Mouse (Mus musculus) embryo, embryonic 9.5 days (tissue): ENCODE results near the gene Ephb4.

Experiments
- DNase-seq: peaks from one replicate; pipeline ENCODE4 v3.0.0-alpha.2; 2017; ENCODE audit errors: extremely low spot score

The Ephb4 gene

GRCm38 (mm10) chr5:137335066-137335465 lies 14.8 kb upstream of the Ephb4 start:
- no peak for DNase-seq

GRCm38 (mm10) chr5:137337190-137337589 lies 12.7 kb upstream of the Ephb4 start:
- no peak for DNase-seq

- DNase-seq = peak; percentile 82
Observed at GRCm38 (mm10) chr5:137338256-137338655, 11.7 kb upstream of the Ephb4 start.

- peak; percentile 49 for DNase-seq
Observed at GRCm38 (mm10) chr5:137338663-137339289, 11.1 kb upstream of the Ephb4 start.

GRCm38 (mm10) chr5:137339290-137339979 lies 10.5 kb upstream of the Ephb4 start:
- DNase-seq = peak; percentile 47

GRCm38 (mm10) chr5:137340222-137340621 lies 9.7 kb upstream of the Ephb4 start:
- no peak for DNase-seq

- DNase-seq = no peak
Observed at GRCm38 (mm10) chr5:137342407-137343012, 7.4 kb upstream of the Ephb4 start.

GRCm38 (mm10) chr5:137343412-137343811 lies 6.5 kb upstream of the Ephb4 start:
- DNase-seq = no peak

- DNase-seq = no peak
Observed at GRCm38 (mm10) chr5:137343869-137344268, 6.0 kb upstream of the Ephb4 start.

GRCm38 (mm10) chr5:137345821-137346220 lies 4.1 kb upstream of the Ephb4 start:
- no peak for DNase-seq

- no peak for DNase-seq
Observed at GRCm38 (mm10) chr5:137346388-137346787, 3.5 kb upstream of the Ephb4 start.

GRCm38 (mm10) chr5:137346983-137347382 lies 2.9 kb upstream of the Ephb4 start:
- no peak for DNase-seq

- DNase-seq = peak; percentile 27
Observed at GRCm38 (mm10) chr5:137347856-137348255, 2.1 kb upstream of the Ephb4 start.

- peak; percentile 77 for DNase-seq
Observed at GRCm38 (mm10) chr5:137348482-137349383, 1.2 kb upstream of the Ephb4 start.

- peak; percentile 61 for DNase-seq
Observed at GRCm38 (mm10) chr5:137350205-137351057, 522 bp downstream of the Ephb4 start.

GRCm38 (mm10) chr5:137351058-137351380 lies 1.1 kb downstream of the Ephb4 start:
- DNase-seq = peak; percentile 53

- peak; percentile 11 for DNase-seq
Observed at GRCm38 (mm10) chr5:137351394-137351793, 1.5 kb downstream of the Ephb4 start.

- DNase-seq = peak; percentile 14
Observed at GRCm38 (mm10) chr5:137352011-137352975, 2.4 kb downstream of the Ephb4 start.

GRCm38 (mm10) chr5:137354091-137354490 lies 4.2 kb downstream of the Ephb4 start:
- no peak for DNase-seq

GRCm38 (mm10) chr5:137358382-137358781 lies 8.5 kb downstream of the Ephb4 start:
- DNase-seq = peak; percentile 44
